Mouse (Mus musculus) lung, postnatal 0 days (tissue): ENCODE data around the gene Atp2c1. TPM values are rescaled to one million over a fixed set of nuclear protein-coding genes. Genes with fewer than 3 reads are reported as not detected.

Source experiments
- ATAC-seq: fragments of 200-750 bp; cut with Nextera tagmentation; 2 replicates; pipeline ENCODE4 v1.8.0; 2017; ENCODE audit warnings: moderate library complexity
- DNase-seq: peaks from one replicate; pipeline ENCODE4 v3.0.0-alpha.2; 2016; ENCODE audit warnings: low spot score
- H3K27ac ChIP-seq: fragments of 300-500 bp; sonication (generic); 2 replicates; pipeline ENCODE4 v1.5.1; 2014; ENCODE audit warnings: antibody characterized with exemption, mild to moderate bottlenecking, low read length, mixed read lengths
- H3K27me3 ChIP-seq: fragments of 300-500 bp; sonication (generic); replicated peaks from 2 replicates; pipeline ENCODE4 v1.6.1; 2014; ENCODE audit warnings: low read length, mixed read lengths; ENCODE audit not compliant: insufficient read depth
- H3K36me3 ChIP-seq: fragments of 300-500 bp; sonication (generic); 2 replicates; pipeline ENCODE4 v1.6.1; 2014; ENCODE audit warnings: low read length, mixed read lengths; ENCODE audit not compliant: insufficient read depth
- H3K4me1 ChIP-seq: fragments of 300-500 bp; sonication (generic); 2 replicates; pipeline ENCODE4 v1.6.1; 2014; ENCODE audit warnings: antibody characterized with exemption, low read depth, low read length, mixed read lengths; ENCODE audit not compliant: insufficient read depth
- H3K4me2 ChIP-seq: fragments of 300-500 bp; sonication (generic); replicated peaks from 2 replicates; pipeline ENCODE4 v1.6.1; 2014; ENCODE audit warnings: low read depth, mild to moderate bottlenecking, low read length, moderate library complexity, mixed read lengths
- H3K4me3 ChIP-seq: fragments of 300-500 bp; sonication (generic); 2 replicates; pipeline ENCODE4 v1.5.1; 2014; ENCODE audit warnings: low read depth, low read length
- H3K9ac ChIP-seq: fragments of 300-500 bp; sonication (generic); replicated peaks from 2 replicates; pipeline ENCODE4 v1.6.1; 2014; ENCODE audit warnings: low read depth, mild to moderate bottlenecking
- H3K9me3 ChIP-seq: fragments of 300-500 bp; sonication (generic); 2 replicates; pipeline ENCODE4 v1.6.1; 2016; ENCODE audit warnings: low read length, mixed read lengths
- CTCF ChIP-seq: IDR thresholded peaks from 2 replicates; pipeline ENCODE4 v1.5.1; 2016; ENCODE audit warnings: antibody characterized with exemption, mild to moderate bottlenecking
- EP300 ChIP-seq: IDR thresholded peaks from 2 replicates; pipeline ENCODE4 v1.6.1; 2016; ENCODE audit warnings: antibody characterized with exemption, mild to moderate bottlenecking, control low read depth
- whole genome bisulfite sequencing: fragments of 180-500 bp; shearing (Covaris S2); extraction: QIAGEN DNeasy Blood & Tissue Kit; methylation state at CpG from one replicate; pipeline ENCODE4 v1.1.7; 2014; 5-methylcytosine and 5-hydroxymethylcytosine counted together
- polyA plus RNA-seq: library from polyadenylated mRNA; unstranded; fragments of >200 nt; fragmentation: Nextera tagmentation; extraction: Ambion mirVana; gene quantifications from 2 replicates; pipeline ENCODE4 v1.2.1, GENCODE M21; 2015

Gene Atp2c1
- polyA plus RNA-seq, 1 experiment from 2014 or later = 47.8 TPM

GRCm38 (mm10) chr9:105363520-105364231 lies 163.4 kb downstream of the Atp2c1 start:
- TF ChIP-seq EP300 (no peak), CTCF (no peak)
- H3K4me2 ChIP-seq = no peak overlapping the region
- H3K4me1 ChIP-seq = no peaks in the 10 kb centered on the region
- 81% methylated on average over 5 of the region's 5 CpGs for WGBS
- H3K36me3 ChIP-seq = no peaks in the 10 kb centered on the region
- H3K27me3 ChIP-seq = no peaks in the 10 kb centered on the region
- H3K4me3 ChIP-seq = no peak overlapping the region
- H3K27ac ChIP-seq = no peak overlapping the region
- DNase-seq (no peak), ATAC-seq (no peak)
- no peak overlapping the region for H3K9ac ChIP-seq
- H3K9me3 ChIP-seq = no peaks in the 10 kb centered on the region

GRCm38 (mm10) chr9:105362181-105362580 lies 164.9 kb downstream of the Atp2c1 start:
- H3K27ac ChIP-seq = no peak overlapping the region
- no peak overlapping the region for H3K9ac ChIP-seq
- TF ChIP-seq CTCF (no peak), EP300 (no peak)
- ATAC-seq (no peak), DNase-seq (no peak)
- no peaks in the 10 kb centered on the region for H3K36me3 ChIP-seq
- no peaks in the 10 kb centered on the region for H3K9me3 ChIP-seq
- H3K4me2 ChIP-seq = no peak overlapping the region
- H3K4me3 ChIP-seq = no peak overlapping the region
- no peaks in the 10 kb centered on the region for H3K27me3 ChIP-seq
- H3K4me1 ChIP-seq = no peaks in the 10 kb centered on the region
- WGBS = 80% methylated on average over 2 of the region's 2 CpGs

Other genes with a start within 250 kb of the Atp2c1 start
- gene Aste1, start 131.9 kb downstream of the Atp2c1 start, polyA plus RNA-seq = 8.6 and 9.5 TPM in 2 replicates
- gene Nek11, start 131.8 kb downstream of the Atp2c1 start, polyA plus RNA-seq = 3.2 and 3.4 TPM in 2 replicates
- 16.4 and 17.6 TPM in 2 replicates for gene Pik3r4, start 115.7 kb upstream of the Atp2c1 start, polyA plus RNA-seq